2 mouse cellular contexts compared by ENCODE assay signal in the genomic region with DNA sequence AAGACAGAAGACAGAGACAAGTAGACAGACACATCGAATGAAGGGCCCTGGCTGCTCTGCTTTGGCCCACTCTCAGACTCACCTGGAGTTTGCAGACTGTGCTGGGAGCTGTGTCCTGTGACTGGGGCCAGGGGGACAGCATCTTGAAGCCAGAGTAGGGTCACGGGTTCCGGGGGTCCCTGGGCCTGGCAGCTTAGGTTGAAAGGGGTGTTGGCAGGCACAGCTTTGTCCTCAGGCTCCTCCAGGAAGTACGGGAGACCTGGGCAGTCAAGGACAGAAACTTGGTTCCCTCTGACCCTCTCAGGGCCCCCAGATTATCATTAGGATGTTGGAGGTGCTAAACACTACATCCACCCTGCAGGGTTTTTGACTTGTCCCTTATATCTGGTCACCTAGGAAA.
TF ChIP-seq lines count a peak whose summit lies in the region.

No protein-coding gene starts in this region.

TF ChIP-seq in C2C12, 6 proteins besides CTCF, POLR2A, EP300 and RAD21 (continued from another document):
- TF ChIP-seq MYOD1 (IDR thresholded peaks at IDR 0.05; ENCODE audit: control insufficient read depth, insufficient read length, low read depth) (no peak), FOSL1 (IDR thresholded peaks at IDR 0.05; ENCODE audit: insufficient read depth, low read length, poor library complexity, severe bottlenecking) (no peak), MYOG (IDR thresholded peaks at IDR 0.05; ENCODE audit: control insufficient read depth, extremely low read depth, insufficient read length) (no peak), MAX (IDR thresholded peaks at IDR 0.05) (no peak), USF1 (IDR thresholded peaks at IDR 0.05; ENCODE audit: low read depth) (no peak)

TF ChIP-seq in myocyte, 11 proteins besides CTCF, POLR2A, EP300 and RAD21 (continued from another document):
- TF ChIP-seq POLR2AphosphoS2 (IDR thresholded peaks at IDR 0.05; ENCODE audit: insufficient read length, low read depth) (no peak), USF1 (IDR thresholded peaks at IDR 0.05; ENCODE audit: low read depth) (no peak), CEBPB (IDR thresholded peaks at IDR 0.05; ENCODE audit: insufficient read depth, poor library complexity, severe bottlenecking) (no peak), REST (IDR thresholded peaks at IDR 0.05; ENCODE audit: insufficient read depth, insufficient read length) (no peak), E2F4 (IDR thresholded peaks at IDR 0.05; ENCODE audit: insufficient read depth) (no peak), MAX (IDR thresholded peaks at IDR 0.05; ENCODE audit: low read depth) (no peak), SRF (IDR thresholded peaks at IDR 0.05; ENCODE audit: control insufficient read depth, insufficient read length, low read depth) (no peak), TCF3 (IDR thresholded peaks at IDR 0.05; ENCODE audit: insufficient read length, low read depth) (no peak), TCF12 (IDR thresholded peaks at IDR 0.05; ENCODE audit: insufficient read depth, poor library complexity, severe bottlenecking) (no peak), MYOD1 (IDR thresholded peaks at IDR 0.05; ENCODE audit: control insufficient read depth in 1 of 3, insufficient read length in 2 of 3, low read depth in 2 of 3) (no peak)
